Mouse (Mus musculus) heart, embryonic 11.5 days (tissue): ENCODE measurements around the gene Noto. TPM values are rescaled to one million over a fixed set of nuclear protein-coding genes. Genes with fewer than 3 reads are reported as not detected.

ENCODE experiments used
- ATAC-seq: fragments of 200-750 bp; cut with Nextera tagmentation; replicated peaks from 2 replicates; pipeline ENCODE4 v1.8.0; 2017; ENCODE audit warnings: moderate library complexity; ENCODE audit not compliant: insufficient number of reproducible peaks, low FRiP score, low TSS enrichment
- H3K27ac ChIP-seq: fragments of 300-500 bp; sonication (generic); 2 replicates; pipeline ENCODE4 v1.5.1; 2014; ENCODE audit warnings: mild to moderate bottlenecking, low read depth, low read length
- H3K27me3 ChIP-seq: fragments of 300-500 bp; sonication (generic); 2 replicates; pipeline ENCODE4 v1.6.1; 2014; ENCODE audit warnings: mild to moderate bottlenecking, low read length, mixed read lengths; ENCODE audit not compliant: control insufficient read depth, insufficient read depth
- H3K36me3 ChIP-seq: fragments of 300-500 bp; sonication (generic); 2 replicates; pipeline ENCODE4 v1.6.1; 2014; ENCODE audit warnings: mild to moderate bottlenecking, low read length, moderate library complexity, mixed read lengths; ENCODE audit not compliant: control insufficient read depth, insufficient read depth
- H3K4me1 ChIP-seq: fragments of 300-500 bp; sonication (generic); 2 replicates; pipeline ENCODE4 v1.6.1; 2014; ENCODE audit warnings: low read length; ENCODE audit not compliant: control insufficient read depth, insufficient read depth
- H3K4me2 ChIP-seq: fragments of 300-500 bp; sonication (generic); 2 replicates; pipeline ENCODE4 v1.6.1; 2014; ENCODE audit warnings: mild to moderate bottlenecking, moderate library complexity
- H3K4me3 ChIP-seq: fragments of 300-500 bp; sonication (generic); 2 replicates; pipeline ENCODE4 v1.5.1; 2014; ENCODE audit warnings: low read depth, low read length
- H3K9ac ChIP-seq: fragments of 300-500 bp; sonication (generic); 2 replicates; pipeline ENCODE4 v1.6.1; 2014; ENCODE audit warnings: mild to moderate bottlenecking, low read depth, low read length, moderate library complexity
- H3K9me3 ChIP-seq: fragments of 300-500 bp; sonication (generic); replicated peaks from 2 replicates; pipeline ENCODE4 v1.6.1; 2016; ENCODE audit warnings: low read length; ENCODE audit not compliant: control insufficient read depth
- WGBS: fragments of 180-500 bp; shearing (Covaris S2); extraction: QIAGEN DNeasy Blood & Tissue Kit; methylation state at CpG from one replicate; pipeline ENCODE4 v1.1.7; 2014; ENCODE audit not compliant: insufficient replicate concordance; 5-methylcytosine and 5-hydroxymethylcytosine counted together
- polyA plus RNA-seq: library from polyadenylated mRNA; unstranded; fragments of >200 nt; fragmentation: Nextera tagmentation; extraction: Ambion mirVana; gene quantifications from 2 replicates; pipeline ENCODE4 v1.2.1, GENCODE M21; 2014

Gene Noto
- polyA plus RNA-seq, 1 experiment from 2014 or later, result not detected

- no peaks in the 10 kb centered on the region for H3K9me3 ChIP-seq
- H3K36me3 ChIP-seq, result no peaks in the 10 kb centered on the region
- peak overlapping the region; percentile 56 for H3K9ac ChIP-seq
- H3K4me3 ChIP-seq, result peak overlapping the region; percentile 19
- no peak overlapping the region for H3K27ac ChIP-seq
- peak; percentile 27; the same call in 1 of the 2 replicates for ATAC-seq
- WGBS, result 13% methylated on average over 17 of the region's 17 CpGs
- H3K4me1 ChIP-seq, result peaks cover 7% of the 10 kb centered on the region
- peak overlapping the region; percentile 61 for H3K4me2 ChIP-seq
- peaks cover 6% of the 10 kb centered on the region; the same call in 1 of the 2 replicates for H3K27me3 ChIP-seq
Observed at GRCm38 (mm10) chr6:85380901-85381647, 42.6 kb upstream of the Noto start.

- Histone ChIP-seq H3K27ac (no peak overlapping the region), H3K27me3 (peaks cover 11% of the 10 kb centered on the region; the same call in 1 of the 2 replicates), H3K9me3 (no peaks in the 10 kb centered on the region), H3K36me3 (no peaks in the 10 kb centered on the region), H3K4me2 (no peak overlapping the region), H3K4me3 (no peak overlapping the region), H3K9ac (no peak overlapping the region), H3K4me1 (peaks cover 7% of the 10 kb centered on the region)
- ATAC-seq, result no peak
- WGBS, result 63% methylated on average over 10 of the region's 10 CpGs
Observed at GRCm38 (mm10) chr6:85381648-85382020, 42.1 kb upstream of the Noto start.

GRCm38 (mm10) chr6:85382791-85383190 is 40.9 kb upstream of the Noto start:
- no peaks in the 10 kb centered on the region for H3K36me3 ChIP-seq
- H3K27ac ChIP-seq, result no peak overlapping the region
- H3K4me3 ChIP-seq, result no peak overlapping the region
- 73% methylated on average over 2 of the region's 2 CpGs for WGBS
- no peak overlapping the region for H3K9ac ChIP-seq
- no peaks in the 10 kb centered on the region for H3K9me3 ChIP-seq
- peaks cover 7% of the 10 kb centered on the region for H3K4me1 ChIP-seq
- ATAC-seq, result no peak
- H3K27me3 ChIP-seq, result peaks cover 11% of the 10 kb centered on the region; the same call in 1 of the 2 replicates
- H3K4me2 ChIP-seq, result no peak overlapping the region

- peaks cover 13% of the 10 kb centered on the region; the same call in 1 of the 2 replicates for H3K27me3 ChIP-seq
- no peaks in the 10 kb centered on the region for H3K9me3 ChIP-seq
- no peaks in the 10 kb centered on the region for H3K4me1 ChIP-seq
- H3K4me2 ChIP-seq, result no peak overlapping the region
- no peak overlapping the region for H3K27ac ChIP-seq
- no peaks in the 10 kb centered on the region for H3K36me3 ChIP-seq
- H3K4me3 ChIP-seq, result no peak overlapping the region
- no peak for ATAC-seq
- 58% methylated on average over 5 of the region's 5 CpGs for WGBS
- H3K9ac ChIP-seq, result no peak overlapping the region
Observed at GRCm38 (mm10) chr6:85388608-85389007, 35.1 kb upstream of the Noto start.

GRCm38 (mm10) chr6:85391803-85392202 is 31.9 kb upstream of the Noto start:
- H3K9me3 ChIP-seq, result 0 out of 2 replicates have a peak, but pooled peaks cover 4% of the 10 kb centered on the region
- no peaks in the 10 kb centered on the region for H3K36me3 ChIP-seq
- H3K4me3 ChIP-seq, result no peak overlapping the region
- no peak overlapping the region for H3K4me2 ChIP-seq
- no peak for ATAC-seq
- WGBS, result 31% methylated on average over 6 of the region's 7 CpGs
- 0 out of 2 replicates have a peak, but pooled peaks cover 2% of the 10 kb centered on the region for H3K27me3 ChIP-seq
- H3K4me1 ChIP-seq, result no peaks in the 10 kb centered on the region
- H3K27ac ChIP-seq, result no peak overlapping the region
- no peak overlapping the region for H3K9ac ChIP-seq

- no peaks in the 10 kb centered on the region for H3K36me3 ChIP-seq
- H3K27me3 ChIP-seq, result no peaks in the 10 kb centered on the region
- H3K4me2 ChIP-seq, result no peak overlapping the region
- no peak overlapping the region for H3K4me3 ChIP-seq
- no peak overlapping the region for H3K9ac ChIP-seq
- H3K9me3 ChIP-seq, result 0 out of 2 replicates have a peak, but pooled peaks cover 4% of the 10 kb centered on the region
- H3K4me1 ChIP-seq, result no peaks in the 10 kb centered on the region
- WGBS, result 78% methylated on average over 2 of the region's 2 CpGs
- no peak overlapping the region for H3K27ac ChIP-seq
- no peak for ATAC-seq
Observed at GRCm38 (mm10) chr6:85395360-85395759, 28.3 kb upstream of the Noto start.

GRCm38 (mm10) chr6:85397165-85397564 is 26.5 kb upstream of the Noto start:
- WGBS, result 31% methylated on average over 1 of the region's 1 CpGs
- no peaks in the 10 kb centered on the region for H3K27me3 ChIP-seq
- no peak overlapping the region for H3K9ac ChIP-seq
- H3K4me1 ChIP-seq, result no peaks in the 10 kb centered on the region
- ATAC-seq, result no peak
- 0 out of 2 replicates have a peak, but pooled peaks cover 4% of the 10 kb centered on the region for H3K9me3 ChIP-seq
- H3K27ac ChIP-seq, result no peak overlapping the region
- H3K4me3 ChIP-seq, result no peak overlapping the region
- H3K4me2 ChIP-seq, result no peak overlapping the region
- no peaks in the 10 kb centered on the region for H3K36me3 ChIP-seq

- Histone ChIP-seq H3K27ac (no peak overlapping the region), H3K4me2 (no peak overlapping the region), H3K27me3 (no peaks in the 10 kb centered on the region), H3K4me3 (no peak overlapping the region), H3K9me3 (0 out of 2 replicates have a peak, but pooled peaks cover 4% of the 10 kb centered on the region), H3K4me1 (no peaks in the 10 kb centered on the region), H3K36me3 (no peaks in the 10 kb centered on the region), H3K9ac (no peak overlapping the region)
- no peak for ATAC-seq
- 26% methylated on average over 5 of the region's 5 CpGs for WGBS
Observed at GRCm38 (mm10) chr6:85399715-85400114, 24.0 kb upstream of the Noto start.

GRCm38 (mm10) chr6:85402613-85403012 is 21.1 kb upstream of the Noto start:
- H3K27me3 ChIP-seq, result peaks cover 13% of the 10 kb centered on the region
- H3K27ac ChIP-seq, result no peak overlapping the region
- no peaks in the 10 kb centered on the region for H3K4me1 ChIP-seq
- H3K4me3 ChIP-seq, result no peak overlapping the region
- ATAC-seq, result no peak
- no peaks in the 10 kb centered on the region for H3K36me3 ChIP-seq
- no peak overlapping the region for H3K9ac ChIP-seq
- H3K9me3 ChIP-seq, result no peaks in the 10 kb centered on the region
- WGBS, result 47% methylated on average over 2 of the region's 2 CpGs
- no peak overlapping the region for H3K4me2 ChIP-seq
